Comparison of ENCODE assay signal across 8 mouse cellular contexts in genomic region chr8:71633981-71634667, GRCm38 (mm10). TPM values are rescaled to one million over a fixed set of nuclear protein-coding genes. Genes with fewer than 3 reads are reported as not detected.
DNase-seq lines count a peak whose midpoint lies in the region; ATAC-seq and TF ChIP-seq lines count a peak whose summit lies in the region.

No protein-coding gene starts in this region.

- no peaks in the 10 kb centered on the region for H3K27me3 ChIP-seq in MEL (ENCODE audit: control insufficient read depth in 1 of 2, insufficient read depth in 2 of 2, low read length in 2 of 2)
- H3K27me3 ChIP-seq in embryonic facial prominence, embryonic 12.5 days = peaks cover 41% of the 10 kb centered on the region
- peaks cover 92% of the 10 kb centered on the region for H3K27me3 ChIP-seq in hindbrain, embryonic 10.5 days (ENCODE audit: insufficient read depth, poor library complexity, severe bottlenecking)
- peaks cover 92% of the 10 kb centered on the region for H3K27me3 ChIP-seq in limb, embryonic 12.5 days
- H3K27me3 ChIP-seq in midbrain, embryonic 12.5 days = peaks cover 76% of the 10 kb centered on the region
- no peaks in the 10 kb centered on the region for H3K27me3 ChIP-seq in thymus, adult 2 months (ENCODE audit: control insufficient read depth, insufficient read depth, low read length)

- no peaks in the 10 kb centered on the region for H3K9me3 ChIP-seq in MEL (replicated peaks; ENCODE audit: insufficient read depth, low read length)
- H3K9me3 ChIP-seq in embryonic facial prominence, embryonic 12.5 days = peaks cover 7% of the 10 kb centered on the region; the same call in 1 of the 2 replicates
- H3K9me3 ChIP-seq in hindbrain, embryonic 10.5 days = peaks cover 17% of the 10 kb centered on the region
- H3K9me3 ChIP-seq in limb, embryonic 12.5 days = peaks cover 14% of the 10 kb centered on the region
- peaks cover 14% of the 10 kb centered on the region for H3K9me3 ChIP-seq in midbrain, embryonic 12.5 days

- peaks cover 0 to 7% of the 10 kb centered on the region in 2 experiments; a peak in 2 of 4 replicates for H3K36me3 ChIP-seq in MEL (ENCODE audit: control insufficient read depth in 1 of 2, insufficient read depth in 2 of 2, low read length in 2 of 2)
- H3K36me3 ChIP-seq in embryonic facial prominence, embryonic 12.5 days = no peaks in the 10 kb centered on the region
- peaks cover 5% of the 10 kb centered on the region; the same call in 1 of the 2 replicates for H3K36me3 ChIP-seq in hindbrain, embryonic 10.5 days
- no peaks in the 10 kb centered on the region for H3K36me3 ChIP-seq in limb, embryonic 12.5 days
- H3K36me3 ChIP-seq in midbrain, embryonic 12.5 days = peaks cover 12% of the 10 kb centered on the region; the same call in 1 of the 2 replicates
- H3K36me3 ChIP-seq in thymus, adult 2 months (ENCODE audit: control insufficient read depth, insufficient read depth, low read length) = no peaks in the 10 kb centered on the region

- DNase-seq in A20 (ENCODE audit: low read depth, low spot score) (peak; percentile 79), MEL (ENCODE audit: low read depth, low spot score) (peak; percentile 92)
- DNase-seq in hindbrain, embryonic 10.5 days (ENCODE audit: low spot score) = peak; percentile 73
- DNase-seq in thymus, adult 2 months = peak; percentile 80
- no peak for DNase-seq in left cerebral cortex, postnatal 36 days (ENCODE audit: low spot score in 2 of 2)

- H3K4me2 ChIP-seq in embryonic facial prominence, embryonic 12.5 days (replicated peaks) = peak overlapping the region; percentile 41
- H3K4me2 ChIP-seq in limb, embryonic 12.5 days = peak overlapping the region; percentile 52
- peak overlapping the region; percentile 38 for H3K4me2 ChIP-seq in midbrain, embryonic 12.5 days (replicated peaks)

- no peak overlapping the region for H3K27ac ChIP-seq in MEL (ENCODE audit: control insufficient read depth, low read depth, low read length)
- H3K27ac ChIP-seq in embryonic facial prominence, embryonic 12.5 days = no peak overlapping the region
- H3K27ac ChIP-seq in hindbrain, embryonic 10.5 days = peak overlapping the region; percentile 64
- H3K27ac ChIP-seq in limb, embryonic 12.5 days = no peak overlapping the region
- H3K27ac ChIP-seq in midbrain, embryonic 12.5 days (replicated peaks) = peak overlapping the region; percentile 15; the same call in 1 of the 2 replicates
- H3K27ac ChIP-seq in thymus, adult 2 months (ENCODE audit: control insufficient read depth, insufficient read depth, low read length) = no peak overlapping the region

- no peak for TF ChIP-seq CTCF in MEL (IDR thresholded peaks at IDR 0.05 in 2 of 3, conservative IDR thresholded peaks at IDR 0.05 in 1 of 3; ENCODE audit: control insufficient read depth in 1 of 3, insufficient read depth in 1 of 3, low read depth in 2 of 3, low read length in 3 of 3, poor library complexity in 1 of 3, severe bottlenecking in 1 of 3)
- TF ChIP-seq CTCF in thymus, adult 2 months (IDR thresholded peaks at IDR 0.05; ENCODE audit: borderline replicate concordance, control insufficient read depth, extremely low read depth, insufficient read depth, low read length, poor library complexity) = peak; percentile 27; the same call in 1 of the 2 replicates

- ATAC-seq in embryonic facial prominence, embryonic 12.5 days (ENCODE audit: insufficient number of reproducible peaks, insufficient read depth, low FRiP score, low TSS enrichment) = no peak
- 0 out of 2 replicates have a peak, but pooled peaks have one; percentile 13 for ATAC-seq in limb, embryonic 12.5 days (ENCODE audit: insufficient number of reproducible peaks, insufficient read depth, low FRiP score, low TSS enrichment, low read depth)
- peak; percentile 55 for ATAC-seq in midbrain, embryonic 12.5 days (ENCODE audit: low FRiP score, low read depth)

- 0 out of 4 replicates have a peak, but pooled peaks of 1 of the 2 experiments have one; percentile 2 for TF ChIP-seq POLR2A in MEL (IDR thresholded peaks at IDR 0.05; ENCODE audit: control insufficient read depth in 1 of 2, insufficient read depth in 1 of 2, low read depth in 1 of 2, low read length in 2 of 2, poor library complexity in 1 of 2)
- no peak for TF ChIP-seq POLR2A in thymus, adult 2 months (IDR thresholded peaks at IDR 0.05; ENCODE audit: control insufficient read depth, extremely low read depth, insufficient read depth, low read length, poor library complexity)

- H3K4me1 ChIP-seq in MEL (ENCODE audit: control insufficient read depth in 1 of 2, insufficient read depth in 2 of 2, low read length in 2 of 2) = peaks cover 0 to 20% of the 10 kb centered on the region in 2 experiments; a peak in 1 of 4 replicates
- peaks cover 11% of the 10 kb centered on the region; the same call in 1 of the 2 replicates for H3K4me1 ChIP-seq in embryonic facial prominence, embryonic 12.5 days
- H3K4me1 ChIP-seq in hindbrain, embryonic 10.5 days (replicated peaks) = peaks cover 31% of the 10 kb centered on the region
- peaks cover 15% of the 10 kb centered on the region for H3K4me1 ChIP-seq in limb, embryonic 12.5 days (replicated peaks)
- peaks cover 11% of the 10 kb centered on the region for H3K4me1 ChIP-seq in midbrain, embryonic 12.5 days
- H3K4me1 ChIP-seq in thymus, adult 2 months (replicated peaks; ENCODE audit: control insufficient read depth, insufficient read depth, low read length) = peaks cover 22% of the 10 kb centered on the region

- peak overlapping the region; percentile 53 to 83 for H3K4me3 ChIP-seq in MEL (ENCODE audit: control insufficient read depth in 1 of 2, insufficient read depth in 1 of 2, low read depth in 2 of 2, low read length in 2 of 2)
- peak overlapping the region; percentile 12; the same call in 1 of the 2 replicates for H3K4me3 ChIP-seq in embryonic facial prominence, embryonic 12.5 days
- peak overlapping the region; percentile 29 for H3K4me3 ChIP-seq in hindbrain, embryonic 10.5 days
- H3K4me3 ChIP-seq in limb, embryonic 12.5 days (replicated peaks) = peak overlapping the region; percentile 18
- 0 out of 2 replicates have a peak overlapping the region, but pooled peaks have one; percentile 17 for H3K4me3 ChIP-seq in midbrain, embryonic 12.5 days
- H3K4me3 ChIP-seq in thymus, adult 2 months (ENCODE audit: control insufficient read depth, insufficient read depth, low read length) = no peak overlapping the region

- H3K9ac ChIP-seq in MEL (ENCODE audit: control insufficient read depth, low read depth, low read length, poor library complexity, severe bottlenecking) = peak overlapping the region; percentile 50
- no peak overlapping the region for H3K9ac ChIP-seq in embryonic facial prominence, embryonic 12.5 days
- H3K9ac ChIP-seq in limb, embryonic 12.5 days (replicated peaks) = 0 out of 2 replicates have a peak overlapping the region, but pooled peaks have one; percentile 27
- H3K9ac ChIP-seq in midbrain, embryonic 12.5 days (replicated peaks) = no peak overlapping the region

- no peak for TF ChIP-seq RAD21 in MEL (IDR thresholded peaks at IDR 0.05; ENCODE audit: low read depth, low read length)

- WGBS in embryonic facial prominence, embryonic 12.5 days = 1% methylated on average over 26 of the region's 26 CpGs
- 1% methylated on average over 26 of the region's 26 CpGs for WGBS in hindbrain, embryonic 10.5 days
- WGBS in limb, embryonic 12.5 days = 4% methylated on average over 26 of the region's 26 CpGs
- WGBS in midbrain, embryonic 12.5 days = 3% methylated on average over 26 of the region's 26 CpGs
- 5% methylated on average over 26 of the region's 26 CpGs for WGBS in thymus, adult 2 months

- H3K79me2 ChIP-seq in MEL (ENCODE audit: control insufficient read depth, insufficient read depth, low read length, poor library complexity) = no peaks in the 10 kb centered on the region; the same call in 1 of the 2 replicates

- intact Hi-C loops in left cerebral cortex, postnatal 36 days (cut with DNase I) = no loop called here

- TF ChIP-seq EP300 in MEL (IDR thresholded peaks at IDR 0.05; ENCODE audit: low read depth in 1 of 2, low read length in 2 of 2) = no peak

RNA-seq across cellular contexts. Expression of gene Colgalt1, which starts 23.3 kb away (rescaled TPM):
- 37.8 and 50.9 TPM in 2 replicates for total RNA-seq in MEL (2012; rRNA removed)
- 100 to 1,000 TPM in 1 of 2 experiments, 10 to 100 TPM in 1; 59.0 to 102 TPM for polyA plus RNA-seq in MEL (2012; ENCODE audit: insufficient read depth in 1 of 2, insufficient read length in 2 of 2, low read depth in 1 of 2, low replicate concordance in 2 of 2, missing spikeins in 1 of 2)
- polyA plus RNA-seq in embryonic facial prominence, embryonic 12.5 days (2016; fragmentation: Nextera tagmentation; extraction: Ambion mirVana) = 72.7 and 72.8 TPM in 2 replicates
- polyA plus RNA-seq in hindbrain, embryonic 10.5 days (2016; fragmentation: Nextera tagmentation; extraction: Ambion mirVana) = 55.3 and 58.5 TPM in 2 replicates
- 61.4 and 65.9 TPM in 2 replicates for polyA plus RNA-seq in limb, embryonic 12.5 days (2016; fragmentation: Nextera tagmentation; extraction: Ambion mirVana)
- 52.1 and 56.2 TPM in 2 replicates for polyA plus RNA-seq in midbrain, embryonic 12.5 days (2016; fragmentation: Nextera tagmentation; extraction: Ambion mirVana)
- 134 and 158 TPM in 2 replicates for polyA plus RNA-seq in thymus, adult 2 months (2012; rRNA removed)
- total RNA-seq in left cerebral cortex, postnatal 36 days (2021) = 10 to 100 TPM; 48.5 to 52.2 TPM

RNA-seq across cellular contexts. Expression of gene Fam129c, which starts 36.7 kb away (rescaled TPM):
- 3.8 and 7.6 TPM in 2 replicates for total RNA-seq in MEL (2012; rRNA removed)
- 1 to 10 TPM in 1 of 2 experiments, not detected in 1; 8.3 TPM for polyA plus RNA-seq in MEL (2012; ENCODE audit: insufficient read depth in 1 of 2, insufficient read length in 2 of 2, low read depth in 1 of 2, low replicate concordance in 2 of 2, missing spikeins in 1 of 2)
- 4.5 and 6.2 TPM in 2 replicates for polyA plus RNA-seq in embryonic facial prominence, embryonic 12.5 days (2016; fragmentation: Nextera tagmentation; extraction: Ambion mirVana)
- polyA plus RNA-seq in hindbrain, embryonic 10.5 days (2016; fragmentation: Nextera tagmentation; extraction: Ambion mirVana) = 5.0 and 5.3 TPM in 2 replicates
- polyA plus RNA-seq in limb, embryonic 12.5 days (2016; fragmentation: Nextera tagmentation; extraction: Ambion mirVana) = 4.6 and 6.6 TPM in 2 replicates
- polyA plus RNA-seq in midbrain, embryonic 12.5 days (2016; fragmentation: Nextera tagmentation; extraction: Ambion mirVana) = 6.5 and 6.9 TPM in 2 replicates
- polyA plus RNA-seq in thymus, adult 2 months (2012; rRNA removed) = 23.9 and 28.4 TPM in 2 replicates
- 1 to 10 TPM; 3.9 to 4.0 TPM for total RNA-seq in left cerebral cortex, postnatal 36 days (2021)

RNA-seq across cellular contexts. Expression of gene Unc13a, which starts 37.4 kb away (rescaled TPM):
- total RNA-seq in MEL (2012; rRNA removed) = 0.81 and 0.92 TPM in 2 replicates
- polyA plus RNA-seq in MEL (2012; ENCODE audit: insufficient read depth in 1 of 2, insufficient read length in 2 of 2, low read depth in 1 of 2, low replicate concordance in 2 of 2, missing spikeins in 1 of 2) = 1 to 10 TPM in 1 of 2 experiments, not detected in 1; 3.6 TPM
- 1.9 and 2.8 TPM in 2 replicates for polyA plus RNA-seq in embryonic facial prominence, embryonic 12.5 days (2016; fragmentation: Nextera tagmentation; extraction: Ambion mirVana)
- polyA plus RNA-seq in hindbrain, embryonic 10.5 days (2016; fragmentation: Nextera tagmentation; extraction: Ambion mirVana) = 4.4 and 8.4 TPM in 2 replicates
- polyA plus RNA-seq in limb, embryonic 12.5 days (2016; fragmentation: Nextera tagmentation; extraction: Ambion mirVana) = 0.60 and 0.86 TPM in 2 replicates
- polyA plus RNA-seq in midbrain, embryonic 12.5 days (2016; fragmentation: Nextera tagmentation; extraction: Ambion mirVana) = 12.8 and 16.9 TPM in 2 replicates
- polyA plus RNA-seq in thymus, adult 2 months (2012; rRNA removed) = 1.6 and 2.0 TPM in 2 replicates
- 100 to 1,000 TPM; 278 to 328 TPM for total RNA-seq in left cerebral cortex, postnatal 36 days (2021)

RNA-seq across cellular contexts. Expression of gene Jak3, which starts 42.0 kb away (rescaled TPM):
- 4.2 and 5.1 TPM in 2 replicates for total RNA-seq in MEL (2012; rRNA removed)
- polyA plus RNA-seq in MEL (2012; ENCODE audit: insufficient read depth in 1 of 2, insufficient read length in 2 of 2, low read depth in 1 of 2, low replicate concordance in 2 of 2, missing spikeins in 1 of 2) = 10 to 100 TPM in 1 of 2 experiments, not detected in 1; 12.4 TPM
- 3.4 and 4.5 TPM in 2 replicates for polyA plus RNA-seq in embryonic facial prominence, embryonic 12.5 days (2016; fragmentation: Nextera tagmentation; extraction: Ambion mirVana)
- polyA plus RNA-seq in hindbrain, embryonic 10.5 days (2016; fragmentation: Nextera tagmentation; extraction: Ambion mirVana) = 3.2 and 3.6 TPM in 2 replicates
- polyA plus RNA-seq in limb, embryonic 12.5 days (2016; fragmentation: Nextera tagmentation; extraction: Ambion mirVana) = 3.8 and 4.4 TPM in 2 replicates
- polyA plus RNA-seq in midbrain, embryonic 12.5 days (2016; fragmentation: Nextera tagmentation; extraction: Ambion mirVana) = 3.3 and 3.4 TPM in 2 replicates
- 68.0 and 77.5 TPM in 2 replicates for polyA plus RNA-seq in thymus, adult 2 months (2012; rRNA removed)
- total RNA-seq in left cerebral cortex, postnatal 36 days (2021) = 1 to 10 TPM; 4.0 to 5.5 TPM

RNA-seq across cellular contexts. Expression of gene Pgls, which starts 42.1 kb away (rescaled TPM):
- 219 and 257 TPM in 2 replicates for total RNA-seq in MEL (2012; rRNA removed)
- 100 to 1,000 TPM in 1 of 2 experiments, not detected in 1; 225 TPM for polyA plus RNA-seq in MEL (2012; ENCODE audit: insufficient read depth in 1 of 2, insufficient read length in 2 of 2, low read depth in 1 of 2, low replicate concordance in 2 of 2, missing spikeins in 1 of 2)
- 230 and 236 TPM in 2 replicates for polyA plus RNA-seq in embryonic facial prominence, embryonic 12.5 days (2016; fragmentation: Nextera tagmentation; extraction: Ambion mirVana)
- 254 and 268 TPM in 2 replicates for polyA plus RNA-seq in hindbrain, embryonic 10.5 days (2016; fragmentation: Nextera tagmentation; extraction: Ambion mirVana)
- polyA plus RNA-seq in limb, embryonic 12.5 days (2016; fragmentation: Nextera tagmentation; extraction: Ambion mirVana) = 228 and 243 TPM in 2 replicates
- 215 and 216 TPM in 2 replicates for polyA plus RNA-seq in midbrain, embryonic 12.5 days (2016; fragmentation: Nextera tagmentation; extraction: Ambion mirVana)
- polyA plus RNA-seq in thymus, adult 2 months (2012; rRNA removed) = 280 and 369 TPM in 2 replicates
- total RNA-seq in left cerebral cortex, postnatal 36 days (2021) = 10 to 100 TPM; 31.1 to 41.6 TPM

Comparison
In these comparisons a context has a peak if more than half of its experiments do, and no peak if none do; other contexts are left out.
1. DNase-seq: peak in A20 (single experiment), MEL (single experiment), hindbrain, embryonic 10.5 days (single experiment) and thymus, adult 2 months (single experiment); none in left cerebral cortex, postnatal 36 days (0 of 2).
2. H3K27ac ChIP-seq: peak in hindbrain, embryonic 10.5 days (single experiment) and midbrain, embryonic 12.5 days (single experiment); none in MEL (single experiment), embryonic facial prominence, embryonic 12.5 days (single experiment), limb, embryonic 12.5 days (single experiment) and thymus, adult 2 months (single experiment).
3. H3K9ac ChIP-seq: peak in MEL (single experiment) and limb, embryonic 12.5 days (single experiment); none in embryonic facial prominence, embryonic 12.5 days (single experiment) and midbrain, embryonic 12.5 days (single experiment).
4. Peak in every context shown above with its lines, with median percentiles within 50 percentile points of each other: H3K4me2 ChIP-seq.